8 mouse cellular contexts compared by ENCODE assay signal in genomic region chr13:29637788-29638187, GRCm38 (mm10).
DNase-seq lines count a peak whose midpoint lies in the region; ATAC-seq and TF ChIP-seq lines count a peak whose summit lies in the region.
"Had no signal": no experiment of that assay in that cellular context is flagged by ENCODE, and none has a peak within 500 bp of the region (broad histone marks: within the 10 kb centered on the region; RNA-seq: fewer than 3 reads in every experiment).

No protein-coding gene starts in this region.

- H3K27ac ChIP-seq in limb, embryonic 10.5 days, result no peak overlapping the region
- H3K27ac ChIP-seq: hindbrain, embryonic 14.5 days had no signal

- no peaks in the 10 kb centered on the region for H3K27me3 ChIP-seq in G1E (ENCODE audit: insufficient read depth, low read length)
- no peaks in the 10 kb centered on the region for H3K27me3 ChIP-seq in limb, embryonic 10.5 days (ENCODE audit: low read depth, poor library complexity, severe bottlenecking)

- no peaks in the 10 kb centered on the region for H3K9me3 ChIP-seq in G1E (replicated peaks)
- H3K9me3 ChIP-seq in limb, embryonic 10.5 days (replicated peaks), result no peaks in the 10 kb centered on the region

- peaks cover 5% of the 10 kb centered on the region for H3K36me3 ChIP-seq in G1E (replicated peaks)
- no peaks in the 10 kb centered on the region for H3K36me3 ChIP-seq in limb, embryonic 10.5 days

- DNase-seq in G1E (ENCODE audit: low spot score), result no peak
- peak; percentile 34 for DNase-seq in adrenal gland, postnatal 10 days
- peak; percentile 65 for DNase-seq in heart, adult 8-10 months (ENCODE audit: low spot score)
- peak; percentile 71 for DNase-seq in kidney, postnatal 36 days
- DNase-seq in limb, embryonic 10.5 days (ENCODE audit: low spot score), result no peak
- DNase-seq in Muller cell, postnatal 12 days (ENCODE audit: inconsistent ontology term), result no peak

- ATAC-seq in G1E (ENCODE audit: extremely low read depth, insufficient number of reproducible peaks, low FRiP score, poor library complexity, severe bottlenecking), result peak; percentile 45
- no peak for ATAC-seq in inflammation-experienced regulatory T-cells, adult 6 months

- H3K4me1 ChIP-seq in G1E (ENCODE audit: insufficient read depth, low read depth, low read length), result no peaks in the 10 kb centered on the region
- H3K4me1 ChIP-seq in limb, embryonic 10.5 days, result peaks cover 29% of the 10 kb centered on the region

- TF ChIP-seq CTCF in G1E (IDR thresholded peaks at IDR 0.05; ENCODE audit: low read depth, low read length), result no peak

- 87% methylated on average over 6 of the region's 6 CpGs for WGBS in limb, embryonic 10.5 days

- H3K4me3 ChIP-seq in G1E (ENCODE audit: low read depth, low read length), result no peak overlapping the region
- no peak overlapping the region for H3K4me3 ChIP-seq in limb, embryonic 10.5 days

Comparison
In these comparisons a context has a peak if more than half of its experiments do, and no peak if none do; other contexts are left out.
1. DNase-seq: peak in adrenal gland, postnatal 10 days (single experiment), heart, adult 8-10 months (single experiment) and kidney, postnatal 36 days (2 of 2); none in G1E (single experiment), limb, embryonic 10.5 days (single experiment) and Muller cell, postnatal 12 days (single experiment).